Mouse (Mus musculus): ENCODE measurements at regions not wholly inside any gene's neighbourhood (a gene's known extent, or its start where the extent isn't known, plus 50 kb on each side); places are given as distances from the start of the nearest gene placed in this dataset.

DNA sequence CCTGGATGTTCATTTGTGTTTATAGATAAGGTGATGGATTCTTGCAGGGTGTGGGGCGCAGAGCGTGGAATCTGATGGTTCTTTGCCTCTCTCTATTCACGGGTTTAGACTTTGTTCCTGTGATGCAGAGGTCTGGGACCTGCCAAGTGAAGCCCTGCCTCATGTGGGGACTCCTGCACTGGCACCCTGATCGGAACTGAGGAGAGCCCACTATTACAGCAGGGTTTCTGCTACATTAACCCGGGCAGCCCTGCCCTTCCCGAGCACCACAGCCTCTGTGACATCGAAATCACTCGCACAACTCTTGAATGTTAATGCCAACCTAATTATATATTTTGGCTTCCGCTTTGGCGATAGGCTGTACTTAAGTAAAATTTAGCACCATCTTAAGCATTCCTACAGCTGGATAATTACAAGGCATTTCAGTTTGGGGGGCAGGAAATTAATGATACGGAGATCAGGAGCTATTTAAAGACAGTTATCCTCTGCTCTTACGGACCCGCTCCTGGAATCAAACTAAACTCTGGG lies 294.7 kb downstream of the Irs2 start:
- DNase-seq (ENCODE audit: low spot score): no peak

DNA sequence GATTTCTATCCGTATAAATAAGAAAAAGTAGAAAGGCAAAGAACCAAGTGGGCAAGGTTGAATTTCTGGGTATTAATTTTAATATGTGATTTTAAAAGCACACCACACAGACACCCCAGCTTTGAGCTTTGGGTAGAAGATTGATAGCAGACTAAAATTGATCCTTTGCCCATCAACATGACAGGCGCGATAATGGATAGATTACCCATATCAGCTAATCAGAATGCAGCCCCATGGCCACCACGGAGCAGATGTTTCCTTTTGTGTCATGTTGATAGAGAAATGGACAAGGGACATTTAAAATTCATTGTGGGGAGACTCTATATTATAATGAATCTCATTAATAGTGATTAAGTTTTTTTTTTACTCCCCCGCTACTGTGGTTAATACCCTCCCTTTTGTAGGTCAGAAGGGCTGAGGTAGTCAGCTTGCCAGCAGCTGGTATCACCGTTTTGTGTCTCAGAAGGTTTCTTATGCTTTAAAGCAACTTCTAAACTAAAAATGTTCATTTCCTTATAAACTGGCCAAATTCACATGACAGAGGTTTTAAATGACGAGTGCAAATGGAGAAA lies 296.1 kb downstream of the Irs2 start:
- DNase-seq (ENCODE audit: low spot score): no peak

DNA sequence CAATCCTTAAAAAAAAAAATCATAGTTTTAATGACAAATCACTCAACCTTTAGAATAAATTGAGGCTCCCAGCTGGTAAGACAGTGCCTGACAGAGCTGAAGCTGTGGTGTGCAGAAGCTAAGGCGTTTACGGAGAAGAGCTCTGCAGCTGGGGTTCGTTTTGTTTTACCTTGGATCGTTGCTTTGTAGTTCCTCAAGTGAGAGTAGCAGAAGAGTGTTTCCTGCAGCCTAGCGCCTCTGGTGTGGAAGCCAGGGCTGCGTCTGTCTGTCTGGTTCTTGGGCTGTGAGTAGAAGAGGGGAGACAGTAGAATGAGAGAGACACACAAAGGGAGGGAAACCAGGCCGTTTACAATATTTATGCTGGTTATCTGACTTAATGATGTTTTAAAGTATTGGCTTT lies 296.8 kb downstream of the Irs2 start:
- no peak for DNase-seq (ENCODE audit: low spot score)

DNA sequence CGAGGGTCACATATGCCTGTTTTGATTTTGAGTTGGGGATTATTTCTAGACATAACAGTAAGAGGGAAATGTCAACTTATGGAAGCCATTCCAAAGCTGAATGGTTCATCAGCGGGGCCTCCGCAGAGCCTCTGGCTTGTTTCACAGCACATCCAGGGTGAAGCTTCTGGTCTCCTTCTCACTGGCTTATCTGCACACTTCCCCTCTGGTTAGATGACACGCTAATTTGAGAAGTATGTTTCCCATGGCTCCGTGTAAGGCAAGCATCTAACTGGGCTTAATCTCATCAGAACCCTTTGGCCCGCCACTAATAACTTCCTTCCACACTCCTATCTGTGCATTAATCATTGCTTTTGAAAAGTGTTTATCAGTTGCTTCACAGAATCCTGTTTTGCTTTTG lies 299.7 kb downstream of the Irs2 start:
- DNase-seq (ENCODE audit: low spot score): no peak

- no peak for DNase-seq (ENCODE audit: low spot score)
These were observed 301.1 kb downstream of the Irs2 start for GRCm38 (mm10) chr8:10707122-10707521.

DNA sequence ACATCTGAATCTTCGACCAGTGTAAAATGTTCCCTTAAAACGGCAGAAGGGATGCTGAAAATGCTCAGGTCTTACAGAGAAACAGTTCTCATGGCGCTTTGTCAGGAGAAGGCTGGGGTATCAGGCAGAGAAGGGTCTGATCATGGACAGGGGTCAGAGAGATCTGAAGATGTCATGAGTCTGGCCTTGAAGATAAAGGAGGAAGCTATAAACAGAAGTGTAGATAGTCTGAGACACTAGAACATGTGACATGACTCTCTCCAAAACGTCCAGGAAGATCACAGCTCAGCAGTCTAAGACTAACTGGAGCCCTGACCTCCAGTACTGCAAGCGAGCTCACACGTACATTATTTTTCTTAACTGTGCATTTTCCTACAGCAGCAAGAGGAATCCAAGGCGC lies 302.3 kb downstream of the Irs2 start:
- no peak for DNase-seq (ENCODE audit: low spot score)

DNA sequence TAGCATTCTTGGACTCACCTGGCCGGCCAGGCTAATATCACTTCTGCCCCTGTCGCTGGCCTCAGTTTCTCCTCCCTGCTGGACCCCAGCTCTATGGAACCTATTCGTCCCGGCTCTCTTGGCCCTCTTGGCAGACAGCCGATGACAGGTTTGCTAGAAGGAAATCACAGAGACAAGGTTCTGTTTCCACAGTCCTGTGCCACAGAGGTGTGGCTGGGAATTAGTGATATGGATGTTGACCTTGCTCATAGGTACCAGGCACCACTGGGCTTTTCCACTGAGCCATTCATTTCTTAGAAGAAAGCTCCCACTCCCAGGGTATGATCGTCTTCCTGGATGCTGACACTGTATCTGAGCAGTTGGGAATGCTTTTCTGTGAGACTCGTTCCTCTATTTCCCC lies 305.5 kb downstream of the Irs2 start:
- no peak for DNase-seq (ENCODE audit: low spot score)

DNA sequence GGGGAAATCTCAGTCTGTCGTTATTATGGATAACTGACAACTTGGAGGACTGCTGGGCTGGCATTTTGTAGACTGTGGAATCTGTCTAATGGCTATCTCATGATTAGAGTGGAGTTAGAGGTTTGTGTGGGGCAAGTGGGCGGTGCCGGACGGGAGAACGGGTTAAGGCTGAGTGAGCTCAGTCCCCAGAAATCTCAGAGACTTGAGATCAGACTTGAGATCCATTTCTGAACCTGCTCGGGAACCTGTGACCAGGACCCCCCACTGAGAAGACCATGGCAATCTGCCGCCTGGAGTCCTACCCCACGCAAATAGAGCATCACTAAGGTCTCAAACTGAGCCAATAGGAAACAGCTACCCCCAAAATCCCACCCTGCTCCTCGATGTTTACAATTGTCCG lies 306.0 kb downstream of the Irs2 start:
- DNase-seq (ENCODE audit: low spot score): no peak

- no peak for DNase-seq (ENCODE audit: low spot score)
These were observed 306.6 kb downstream of the Irs2 start for GRCm38 (mm10) chr8:10701648-10702061.

GRCm38 (mm10) chr8:10701226-10701625 lies 307.0 kb downstream of the Irs2 start:
- DNase-seq (ENCODE audit: low spot score): no peak

GRCm38 (mm10) chr8:10699669-10700068 lies 308.6 kb downstream of the Irs2 start:
- DNase-seq (ENCODE audit: low spot score): no peak

DNA sequence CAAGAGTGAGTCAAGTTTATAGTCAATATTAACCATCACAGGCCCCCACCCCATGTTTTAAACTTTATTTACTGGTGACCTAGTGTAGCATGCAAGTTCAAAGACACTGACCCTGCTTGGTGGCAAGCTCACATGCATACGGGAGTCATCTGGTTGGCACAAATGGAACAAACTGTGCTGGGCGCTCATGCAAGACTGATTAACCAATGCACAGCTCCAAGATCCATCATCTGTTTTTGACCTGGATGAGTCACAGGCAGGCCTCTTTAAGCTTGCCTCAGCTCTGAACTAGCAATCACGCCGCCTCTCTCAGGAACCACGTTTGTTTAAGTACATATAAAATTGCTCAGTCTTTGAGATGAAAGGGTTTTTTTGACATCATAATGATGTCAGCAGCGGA lies 313.1 kb downstream of the Irs2 start:
- DNase-seq (ENCODE audit: low spot score): no peak

GRCm38 (mm10) chr8:10690659-10691058 lies 317.6 kb downstream of the Irs2 start:
- DNase-seq (ENCODE audit: low spot score): no peak

DNA sequence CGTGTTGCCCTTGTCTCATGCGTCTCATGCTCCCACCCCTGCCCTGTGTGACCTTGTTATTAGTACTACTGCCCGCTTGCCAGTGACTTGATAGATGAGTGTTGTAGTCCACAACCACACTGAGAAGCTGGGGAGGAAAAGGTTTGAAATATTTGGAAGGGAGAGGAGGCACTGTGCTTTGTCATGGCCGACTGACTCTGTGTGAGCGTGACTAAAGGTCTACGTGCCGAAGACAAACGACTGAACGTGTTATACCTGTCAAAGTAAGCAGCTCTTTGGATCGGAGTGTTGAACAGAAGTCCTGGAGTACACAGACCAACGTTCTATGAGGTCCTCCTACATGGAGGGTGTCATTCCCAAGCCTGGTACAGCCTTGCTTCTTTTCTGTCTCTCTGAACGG lies 318.4 kb downstream of the Irs2 start:
- DNase-seq (ENCODE audit: low spot score): no peak

- no peak for DNase-seq (ENCODE audit: low spot score)
These were observed 320.2 kb downstream of the Irs2 start for GRCm38 (mm10) chr8:10687867-10688561.

All from ovary, postnatal 14 days (tissue).